Mouse (Mus musculus): ENCODE results near the gene Zcchc7. TPM values are rescaled to one million over a fixed set of nuclear protein-coding genes. Genes with fewer than 3 reads are reported as not detected.

Zcchc7 gene
- polyA plus RNA-seq, 1 experiment from 2014 or later: 33.9 TPM

DNA sequence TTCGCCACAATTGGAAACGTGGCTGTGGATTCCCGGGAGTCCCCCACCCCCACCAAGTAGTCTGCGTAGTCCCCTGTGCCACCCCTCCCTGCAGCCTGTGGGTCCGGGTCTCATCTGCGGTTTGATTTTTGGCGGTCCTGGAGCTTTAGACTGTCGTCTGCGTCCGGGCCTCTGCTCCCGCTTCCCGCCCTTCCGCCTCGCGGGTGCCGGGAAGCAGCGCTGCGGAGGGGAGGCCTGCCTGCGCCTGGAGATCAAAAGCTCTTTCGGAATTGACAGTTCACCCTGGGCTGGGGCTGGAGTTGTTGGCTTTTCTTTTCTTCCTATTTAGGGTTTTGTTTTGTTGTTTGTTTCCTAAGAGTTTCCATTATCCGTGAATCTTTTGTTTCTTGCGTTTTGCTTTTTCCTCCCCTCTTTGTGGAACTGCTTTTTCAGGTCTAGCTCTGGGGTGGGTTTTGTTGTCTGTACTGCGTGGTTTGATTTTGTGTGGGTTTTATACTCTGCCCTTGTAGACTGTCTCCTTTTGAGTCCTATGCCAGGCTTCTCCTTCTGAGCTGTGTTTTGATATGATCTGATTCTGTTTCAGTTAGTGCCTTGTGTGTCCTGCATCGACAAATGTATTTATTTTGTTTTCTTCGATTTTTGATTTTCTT is 43.5 kb upstream of the Zcchc7 start:
- no peaks in the 10 kb centered on the region for H3K36me3 ChIP-seq (ENCODE audit: control insufficient read depth, insufficient read depth, low read length)
- no peak overlapping the region for H3K27ac ChIP-seq (ENCODE audit: low read length)
- H3K4me2 ChIP-seq (ENCODE audit: low read depth, low read length): no peak overlapping the region
- no peaks in the 10 kb centered on the region for H3K4me1 ChIP-seq (ENCODE audit: control insufficient read depth, insufficient read depth, low read length)
- no peak overlapping the region for H3K9ac ChIP-seq (ENCODE audit: low read depth, low read length)
- H3K4me3 ChIP-seq (ENCODE audit: low read length): 0 out of 2 replicates have a peak overlapping the region, but pooled peaks have one; percentile 20
- 1% methylated on average over 25 of the region's 25 CpGs for WGBS
- H3K27me3 ChIP-seq (replicated peaks; ENCODE audit: control insufficient read depth, insufficient read depth, low read length): peaks cover 80% of the 10 kb centered on the region
- no peaks in the 10 kb centered on the region for H3K9me3 ChIP-seq (ENCODE audit: control insufficient read depth, low read length)
- no peak for ATAC-seq

- Histone ChIP-seq H3K4me2 (ENCODE audit: low read depth, low read length) (no peak overlapping the region), H3K27ac (ENCODE audit: low read length) (no peak overlapping the region), H3K9ac (ENCODE audit: low read depth, low read length) (no peak overlapping the region), H3K4me3 (ENCODE audit: low read length) (no peak overlapping the region), H3K36me3 (ENCODE audit: control insufficient read depth, insufficient read depth, low read length) (no peaks in the 10 kb centered on the region), H3K4me1 (ENCODE audit: control insufficient read depth, insufficient read depth, low read length) (no peaks in the 10 kb centered on the region), H3K9me3 (ENCODE audit: control insufficient read depth, low read length) (no peaks in the 10 kb centered on the region), H3K27me3 (replicated peaks; ENCODE audit: control insufficient read depth, insufficient read depth, low read length) (peaks cover 80% of the 10 kb centered on the region)
- 1% methylated on average over 50 of the region's 50 CpGs for WGBS
- ATAC-seq: no peak
Measured at GRCm38 (mm10) chr4:44712786-44713553, 42.7 kb upstream of the Zcchc7 start.

DNA sequence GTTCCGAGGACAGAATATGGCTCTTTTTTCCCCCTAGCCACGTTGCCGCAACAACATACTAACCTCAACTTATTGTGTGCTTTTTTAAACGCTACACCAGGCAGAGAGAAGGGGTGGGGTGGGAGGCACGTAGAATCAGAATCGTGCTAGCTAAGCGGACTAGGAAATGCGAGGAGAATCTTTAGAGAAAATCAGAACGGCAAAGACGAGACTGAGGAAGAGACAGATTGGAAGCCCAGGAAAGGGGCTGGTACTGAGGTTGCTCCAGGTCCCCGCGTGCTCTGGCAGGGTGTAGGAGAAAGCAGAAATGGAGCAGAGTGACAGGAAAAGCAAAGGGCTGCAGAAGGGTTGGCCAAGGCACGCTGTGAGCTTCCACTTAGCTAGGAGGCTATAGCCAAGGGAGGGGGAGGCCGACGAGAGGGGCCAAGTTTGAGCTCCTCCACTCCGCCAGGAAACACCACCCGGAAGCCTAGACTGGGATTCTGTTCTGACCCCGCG is 42.1 kb upstream of the Zcchc7 start:
- H3K9me3 ChIP-seq (ENCODE audit: control insufficient read depth, low read length): no peaks in the 10 kb centered on the region
- no peak overlapping the region for H3K27ac ChIP-seq (ENCODE audit: low read length)
- no peak overlapping the region for H3K4me2 ChIP-seq (ENCODE audit: low read depth, low read length)
- H3K36me3 ChIP-seq (ENCODE audit: control insufficient read depth, insufficient read depth, low read length): no peaks in the 10 kb centered on the region
- H3K4me3 ChIP-seq (ENCODE audit: low read length): no peak overlapping the region
- H3K27me3 ChIP-seq (replicated peaks; ENCODE audit: control insufficient read depth, insufficient read depth, low read length): peaks cover 82% of the 10 kb centered on the region
- ATAC-seq: no peak
- WGBS: 3% methylated on average over 19 of the region's 19 CpGs
- H3K4me1 ChIP-seq (ENCODE audit: control insufficient read depth, insufficient read depth, low read length): no peaks in the 10 kb centered on the region
- H3K9ac ChIP-seq (ENCODE audit: low read depth, low read length): no peak overlapping the region

DNA sequence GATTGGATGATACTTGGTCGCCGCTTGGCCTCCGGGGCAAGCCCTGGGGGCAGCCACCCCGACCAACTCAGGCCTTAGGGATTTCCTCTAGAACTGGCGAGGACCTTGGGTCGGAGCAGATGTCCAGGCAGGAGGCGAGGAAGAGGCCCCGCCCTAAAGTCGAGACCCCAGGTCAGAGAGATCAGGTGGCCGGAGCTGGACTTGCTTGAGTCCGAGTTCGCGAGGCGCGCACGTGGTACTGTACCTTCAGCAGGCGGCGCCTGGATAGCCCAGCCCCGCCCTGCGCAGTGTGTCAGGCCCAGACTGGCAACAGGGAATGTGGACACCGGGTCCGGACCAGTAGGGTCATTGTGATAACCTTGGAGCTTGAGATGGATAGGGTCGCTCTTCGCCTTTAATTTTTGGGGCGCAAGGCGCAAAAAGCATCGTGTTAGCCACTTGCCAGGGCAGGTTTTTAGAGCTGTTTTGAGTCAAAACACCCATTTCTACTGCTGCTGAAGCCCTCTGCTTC is 41.5 kb upstream of the Zcchc7 start:
- WGBS: 2% methylated on average over 27 of the region's 27 CpGs
- ATAC-seq: no peak

GRCm38 (mm10) chr4:44715621-44716160 is 40.0 kb upstream of the Zcchc7 start:
- no peaks in the 10 kb centered on the region for H3K4me1 ChIP-seq (ENCODE audit: control insufficient read depth, insufficient read depth, low read length)
- no peak overlapping the region for H3K27ac ChIP-seq (ENCODE audit: low read length)
- no peak overlapping the region for H3K4me3 ChIP-seq (ENCODE audit: low read length)
- peaks cover 68% of the 10 kb centered on the region for H3K27me3 ChIP-seq (replicated peaks; ENCODE audit: control insufficient read depth, insufficient read depth, low read length)
- no peaks in the 10 kb centered on the region for H3K9me3 ChIP-seq (ENCODE audit: control insufficient read depth, low read length)
- no peak for ATAC-seq
- WGBS: 14% methylated on average over 3 of the region's 3 CpGs
- H3K36me3 ChIP-seq (ENCODE audit: control insufficient read depth, insufficient read depth, low read length): no peaks in the 10 kb centered on the region
- no peak overlapping the region for H3K9ac ChIP-seq (ENCODE audit: low read depth, low read length)
- no peak overlapping the region for H3K4me2 ChIP-seq (ENCODE audit: low read depth, low read length)

More for the DNA sequence above, 41.5 kb upstream of the Zcchc7 start:
- Histone ChIP-seq H3K9ac (ENCODE audit: low read depth, low read length) (no peak overlapping the region), H3K4me2 (ENCODE audit: low read depth, low read length) (no peak overlapping the region), H3K27me3 (replicated peaks; ENCODE audit: control insufficient read depth, insufficient read depth, low read length) (peaks cover 79% of the 10 kb centered on the region), H3K4me3 (ENCODE audit: low read length) (no peak overlapping the region), H3K4me1 (ENCODE audit: control insufficient read depth, insufficient read depth, low read length) (no peaks in the 10 kb centered on the region), H3K9me3 (ENCODE audit: control insufficient read depth, low read length) (no peaks in the 10 kb centered on the region), H3K27ac (ENCODE audit: low read length) (no peak overlapping the region), H3K36me3 (ENCODE audit: control insufficient read depth, insufficient read depth, low read length) (no peaks in the 10 kb centered on the region)

- no peaks in the 10 kb centered on the region for H3K36me3 ChIP-seq (ENCODE audit: control insufficient read depth, insufficient read depth, low read length)
- no peaks in the 10 kb centered on the region for H3K9me3 ChIP-seq (ENCODE audit: control insufficient read depth, low read length)
- ATAC-seq: no peak
- no peak overlapping the region for H3K27ac ChIP-seq (ENCODE audit: low read length)
- H3K9ac ChIP-seq (ENCODE audit: low read depth, low read length): no peak overlapping the region
- H3K4me2 ChIP-seq (ENCODE audit: low read depth, low read length): no peak overlapping the region
- no peaks in the 10 kb centered on the region for H3K4me1 ChIP-seq (ENCODE audit: control insufficient read depth, insufficient read depth, low read length)
- peaks cover 61% of the 10 kb centered on the region for H3K27me3 ChIP-seq (replicated peaks; ENCODE audit: control insufficient read depth, insufficient read depth, low read length)
- 6% methylated on average over 10 of the region's 10 CpGs for WGBS
- H3K4me3 ChIP-seq (ENCODE audit: low read length): no peak overlapping the region
Measured at GRCm38 (mm10) chr4:44716391-44716790, 39.3 kb upstream of the Zcchc7 start.

DNA sequence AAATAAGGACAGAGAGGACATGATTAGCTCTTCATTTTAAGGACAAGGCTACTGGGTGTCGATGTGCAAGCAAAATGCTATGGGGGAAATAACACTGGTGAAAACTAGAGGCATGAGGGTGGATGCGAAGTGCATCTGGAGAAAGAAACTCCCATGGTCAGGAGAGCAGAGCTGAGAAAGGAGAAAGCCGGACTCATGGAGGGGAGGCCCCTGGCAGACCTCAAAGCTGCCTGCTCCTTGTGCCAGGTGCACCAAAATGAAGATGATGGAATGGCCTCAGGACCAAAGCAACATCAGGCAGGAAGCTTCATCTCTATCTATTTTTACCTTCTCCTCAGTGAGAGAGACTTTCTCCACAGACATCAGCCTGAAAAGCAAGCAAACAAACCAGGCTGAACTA is 38.0 kb upstream of the Zcchc7 start:
- no peaks in the 10 kb centered on the region for H3K36me3 ChIP-seq (ENCODE audit: control insufficient read depth, insufficient read depth, low read length)
- no peaks in the 10 kb centered on the region for H3K9me3 ChIP-seq (ENCODE audit: control insufficient read depth, low read length)
- H3K4me1 ChIP-seq (ENCODE audit: control insufficient read depth, insufficient read depth, low read length): no peaks in the 10 kb centered on the region
- H3K4me2 ChIP-seq (ENCODE audit: low read depth, low read length): no peak overlapping the region
- H3K27ac ChIP-seq (ENCODE audit: low read length): no peak overlapping the region
- H3K9ac ChIP-seq (ENCODE audit: low read depth, low read length): no peak overlapping the region
- ATAC-seq: no peak
- 78% methylated on average over 3 of the region's 3 CpGs for WGBS
- no peak overlapping the region for H3K4me3 ChIP-seq (ENCODE audit: low read length)
- peaks cover 50% of the 10 kb centered on the region for H3K27me3 ChIP-seq (replicated peaks; ENCODE audit: control insufficient read depth, insufficient read depth, low read length)

DNA sequence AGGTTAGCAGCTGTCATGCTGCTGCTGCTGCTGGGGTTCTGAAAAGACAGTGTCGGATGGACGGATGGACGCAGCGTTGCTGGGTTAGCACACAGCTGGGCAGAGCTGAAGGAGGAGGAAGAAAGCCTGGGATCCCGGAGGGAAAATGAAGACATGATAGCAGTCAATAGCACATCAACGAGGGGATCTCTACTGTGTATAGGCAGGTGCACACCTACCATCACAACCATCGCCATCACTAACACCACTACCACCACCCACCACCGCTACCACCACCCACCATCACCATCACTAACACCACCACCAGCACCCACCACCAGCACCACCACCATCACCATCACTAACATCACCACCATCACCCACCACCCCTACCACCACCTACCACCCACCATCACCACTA is 35.6 kb upstream of the Zcchc7 start:
- H3K36me3 ChIP-seq (ENCODE audit: control insufficient read depth, insufficient read depth, low read length): no peaks in the 10 kb centered on the region
- no peak overlapping the region for H3K27ac ChIP-seq (ENCODE audit: low read length)
- no peak overlapping the region for H3K9ac ChIP-seq (ENCODE audit: low read depth, low read length)
- no peak overlapping the region for H3K4me2 ChIP-seq (ENCODE audit: low read depth, low read length)
- no peaks in the 10 kb centered on the region for H3K9me3 ChIP-seq (ENCODE audit: control insufficient read depth, low read length)
- peaks cover 30% of the 10 kb centered on the region for H3K27me3 ChIP-seq (replicated peaks; ENCODE audit: control insufficient read depth, insufficient read depth, low read length)
- H3K4me1 ChIP-seq (ENCODE audit: control insufficient read depth, insufficient read depth, low read length): no peaks in the 10 kb centered on the region
- ATAC-seq: no peak
- WGBS: 90% methylated on average over 8 of the region's 8 CpGs
- H3K4me3 ChIP-seq (ENCODE audit: low read length): no peak overlapping the region

DNA sequence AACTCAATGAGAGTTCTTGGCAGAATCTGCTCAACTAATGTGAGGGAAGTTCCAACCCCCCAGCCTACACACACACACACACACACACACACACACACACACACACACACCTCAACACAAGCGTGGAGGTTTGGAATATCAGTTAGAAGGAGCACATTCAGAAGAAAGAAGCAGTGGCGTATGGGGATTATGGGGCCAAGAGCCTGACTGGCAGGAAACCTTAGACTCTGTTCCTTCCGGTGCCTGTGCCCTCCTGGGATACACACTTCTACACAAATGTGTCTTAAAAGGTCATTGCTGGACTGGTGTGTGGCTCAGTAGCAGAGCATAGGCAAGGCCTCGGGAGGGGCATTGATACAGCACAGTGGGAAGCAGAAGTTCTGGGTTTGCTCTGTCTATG is 34.4 kb upstream of the Zcchc7 start:
- Histone ChIP-seq H3K4me1 (ENCODE audit: control insufficient read depth, insufficient read depth, low read length) (no peaks in the 10 kb centered on the region), H3K9ac (ENCODE audit: low read depth, low read length) (no peak overlapping the region), H3K27me3 (replicated peaks; ENCODE audit: control insufficient read depth, insufficient read depth, low read length) (peaks cover 25% of the 10 kb centered on the region), H3K4me2 (ENCODE audit: low read depth, low read length) (no peak overlapping the region), H3K9me3 (ENCODE audit: control insufficient read depth, low read length) (no peaks in the 10 kb centered on the region), H3K4me3 (ENCODE audit: low read length) (no peak overlapping the region), H3K27ac (ENCODE audit: low read length) (no peak overlapping the region), H3K36me3 (ENCODE audit: control insufficient read depth, insufficient read depth, low read length) (no peaks in the 10 kb centered on the region)
- no peak for ATAC-seq
- WGBS: 85% methylated on average over 4 of the region's 4 CpGs
